Mouse (Mus musculus): ENCODE results near the gene Naa80.

GRCm38 (mm10) chr9:107570845-107571244 is 7.8 kb upstream of the Naa80 start:
- TF ChIP-seq POLR2A (IDR thresholded peaks at IDR 0.05; ENCODE audit: extremely low read depth, insufficient read depth, low read length) (no peak), CTCF (IDR thresholded peaks at IDR 0.05; ENCODE audit: low read depth, low read length) (no peak)
